26 mouse cellular contexts compared by ENCODE assay signal in genomic region chr9:99685536-99686231, GRCm38 (mm10). TPM values are rescaled to one million over a fixed set of nuclear protein-coding genes. Genes with fewer than 3 reads are reported as not detected.
DNase-seq lines count a peak whose midpoint lies in the region; ATAC-seq and TF ChIP-seq lines count a peak whose summit lies in the region.
"Had no signal": no experiment of that assay in that cellular context is flagged by ENCODE, and none has a peak within 500 bp of the region (broad histone marks: within the 10 kb centered on the region; RNA-seq: fewer than 3 reads in every experiment).

No protein-coding gene starts in this region.

- H3K36me3 ChIP-seq in forebrain, postnatal 0 days (ENCODE audit: insufficient read depth) = no peaks in the 10 kb centered on the region
- H3K36me3 ChIP-seq in forebrain, embryonic 16.5 days (ENCODE audit: control insufficient read depth, insufficient read depth) = no peaks in the 10 kb centered on the region
- H3K36me3 ChIP-seq in kidney, embryonic 16.5 days (ENCODE audit: insufficient read depth, low read length) = no peaks in the 10 kb centered on the region
- H3K36me3 ChIP-seq in midbrain, embryonic 16.5 days (ENCODE audit: control insufficient read depth, insufficient read depth, low read length) = no peaks in the 10 kb centered on the region
- H3K36me3 ChIP-seq in midbrain, postnatal 0 days (ENCODE audit: insufficient read depth, low read length) = no peaks in the 10 kb centered on the region
- H3K36me3 ChIP-seq: embryonic facial prominence, embryonic 12.5 days; limb, embryonic 12.5 days; liver, embryonic 13.5 days; midbrain, embryonic 12.5 days; neural tube, embryonic 13.5 days had no signal

- no peak for TF ChIP-seq CTCF in forebrain, postnatal 0 days (IDR thresholded peaks at IDR 0.05; ENCODE audit: low read depth)
- no peak for TF ChIP-seq CTCF in midbrain, postnatal 0 days (IDR thresholded peaks at IDR 0.05)

- no peak overlapping the region for H3K9ac ChIP-seq in forebrain, postnatal 0 days
- H3K9ac ChIP-seq in forebrain, embryonic 16.5 days (replicated peaks; ENCODE audit: low read depth, low read length) = no peak overlapping the region
- no peak overlapping the region for H3K9ac ChIP-seq in kidney, embryonic 16.5 days (replicated peaks; ENCODE audit: low read length)
- no peak overlapping the region for H3K9ac ChIP-seq in midbrain, embryonic 16.5 days (ENCODE audit: low read depth, low read length)
- no peak overlapping the region for H3K9ac ChIP-seq in midbrain, postnatal 0 days (replicated peaks; ENCODE audit: low read length, poor library complexity, severe bottlenecking)
- H3K9ac ChIP-seq: embryonic facial prominence, embryonic 12.5 days; limb, embryonic 12.5 days; liver, embryonic 13.5 days; midbrain, embryonic 12.5 days; neural tube, embryonic 13.5 days had no signal

- H3K4me3 ChIP-seq in forebrain, postnatal 0 days (ENCODE audit: low read depth, low read length) = no peak overlapping the region
- H3K4me3 ChIP-seq in forebrain, embryonic 16.5 days (replicated peaks; ENCODE audit: low read length) = no peak overlapping the region
- no peak overlapping the region for H3K4me3 ChIP-seq in kidney, embryonic 16.5 days (ENCODE audit: low read length)
- H3K4me3 ChIP-seq in midbrain, embryonic 16.5 days (ENCODE audit: low read depth, low read length) = no peak overlapping the region
- H3K4me3 ChIP-seq in midbrain, postnatal 0 days (ENCODE audit: low read depth, low read length) = no peak overlapping the region
- H3K4me3 ChIP-seq: embryonic facial prominence, embryonic 12.5 days; layer of hippocampus, adult 2 months; limb, embryonic 12.5 days; liver, embryonic 13.5 days; midbrain, embryonic 12.5 days; neural tube, embryonic 13.5 days had no signal

- H3K4me1 ChIP-seq in forebrain, postnatal 0 days (ENCODE audit: insufficient read depth) = peaks cover 17% of the 10 kb centered on the region
- peaks cover 14% of the 10 kb centered on the region for H3K4me1 ChIP-seq in forebrain, embryonic 16.5 days (replicated peaks; ENCODE audit: control insufficient read depth, insufficient read depth, low read length)
- no peaks in the 10 kb centered on the region for H3K4me1 ChIP-seq in kidney, embryonic 16.5 days (ENCODE audit: insufficient read depth, low read length)
- H3K4me1 ChIP-seq in midbrain, embryonic 16.5 days (ENCODE audit: control insufficient read depth, insufficient read depth, low read length) = peaks cover 9% of the 10 kb centered on the region
- peaks cover 10% of the 10 kb centered on the region; the same call in 1 of the 2 replicates for H3K4me1 ChIP-seq in midbrain, postnatal 0 days (ENCODE audit: insufficient read depth, low read length)
- H3K4me1 ChIP-seq: embryonic facial prominence, embryonic 12.5 days; limb, embryonic 12.5 days; liver, embryonic 13.5 days; midbrain, embryonic 12.5 days had no signal

- peak; percentile 27; the same call in 1 of the 2 replicates for ATAC-seq in forebrain, postnatal 0 days
- ATAC-seq in forebrain, embryonic 16.5 days = no peak
- no peak for ATAC-seq in kidney, embryonic 16.5 days (ENCODE audit: low FRiP score, low TSS enrichment)
- ATAC-seq in midbrain, embryonic 16.5 days = 0 out of 2 replicates have a peak, but pooled peaks have one; percentile 17
- no peak for ATAC-seq in midbrain, postnatal 0 days (ENCODE audit: low FRiP score)
- ATAC-seq in megakaryocyte, adult 5-6 weeks (ENCODE audit: poor library complexity, severe bottlenecking) = no peak
- ATAC-seq: CD4-positive, CD25-positive, alpha-beta regulatory T cell, adult 4 months had no signal

- no peak overlapping the region for H3K27ac ChIP-seq in forebrain, postnatal 0 days (ENCODE audit: low read depth, low read length)
- H3K27ac ChIP-seq in forebrain, embryonic 16.5 days (ENCODE audit: low read length) = no peak overlapping the region
- H3K27ac ChIP-seq in kidney, embryonic 16.5 days (ENCODE audit: low read length) = no peak overlapping the region
- H3K27ac ChIP-seq in midbrain, embryonic 16.5 days (ENCODE audit: low read length) = no peak overlapping the region
- H3K27ac ChIP-seq in midbrain, postnatal 0 days (ENCODE audit: low read depth, low read length) = no peak overlapping the region; the same call in 1 of the 2 replicates
- H3K27ac ChIP-seq: embryonic facial prominence, embryonic 12.5 days; layer of hippocampus, adult 2 months; limb, embryonic 12.5 days; liver, embryonic 13.5 days; midbrain, embryonic 12.5 days; neural tube, embryonic 13.5 days had no signal

- no peak overlapping the region for H3K4me2 ChIP-seq in forebrain, postnatal 0 days (ENCODE audit: low read depth)
- H3K4me2 ChIP-seq in forebrain, embryonic 16.5 days (ENCODE audit: low read length) = no peak overlapping the region
- H3K4me2 ChIP-seq in kidney, embryonic 16.5 days (replicated peaks; ENCODE audit: low read depth, low read length) = no peak overlapping the region
- H3K4me2 ChIP-seq in midbrain, embryonic 16.5 days (ENCODE audit: low read length) = no peak overlapping the region
- no peak overlapping the region for H3K4me2 ChIP-seq in midbrain, postnatal 0 days (ENCODE audit: low read depth, low read length, poor library complexity, severe bottlenecking)
- H3K4me2 ChIP-seq: embryonic facial prominence, embryonic 12.5 days; limb, embryonic 12.5 days; liver, embryonic 13.5 days; midbrain, embryonic 12.5 days; neural tube, embryonic 13.5 days had no signal

- no peaks in the 10 kb centered on the region for H3K27me3 ChIP-seq in forebrain, postnatal 0 days (ENCODE audit: insufficient read depth, low read length)
- H3K27me3 ChIP-seq in forebrain, embryonic 16.5 days (replicated peaks; ENCODE audit: control insufficient read depth, insufficient read depth, low read length) = no peaks in the 10 kb centered on the region
- H3K27me3 ChIP-seq in kidney, embryonic 16.5 days (ENCODE audit: insufficient read depth, low read length) = no peaks in the 10 kb centered on the region
- H3K27me3 ChIP-seq in midbrain, embryonic 16.5 days (ENCODE audit: control insufficient read depth, insufficient read depth, low read depth, low read length) = no peaks in the 10 kb centered on the region
- no peaks in the 10 kb centered on the region for H3K27me3 ChIP-seq in midbrain, postnatal 0 days (ENCODE audit: insufficient read depth, low read length)
- H3K27me3 ChIP-seq: embryonic facial prominence, embryonic 12.5 days; limb, embryonic 12.5 days; liver, embryonic 13.5 days; midbrain, embryonic 12.5 days; neural tube, embryonic 13.5 days had no signal

- DNase-seq in forebrain, postnatal 0 days = no peak
- peak; percentile 37 for DNase-seq in kidney, adult 9 months
- no peak for DNase-seq in midbrain, postnatal 0 days (ENCODE audit: low spot score)
- DNase-seq: adrenal gland, postnatal 36 days; cerebellum, postnatal 25 days; gastrocnemius, postnatal 36 days; kidney, adult 18-20 months; kidney, postnatal 14 days; liver, embryonic 13.5 days; right cerebral cortex, postnatal 25 days; spleen, adult 18-20 months had no signal

- 69% methylated on average over 5 of the region's 5 CpGs for WGBS in forebrain, postnatal 0 days
- 87% methylated on average over 5 of the region's 5 CpGs for WGBS in forebrain, embryonic 16.5 days
- 70% methylated on average over 5 of the region's 5 CpGs for WGBS in kidney, embryonic 16.5 days
- WGBS in midbrain, embryonic 16.5 days = 78% methylated on average over 5 of the region's 5 CpGs
- WGBS in midbrain, postnatal 0 days = 55% methylated on average over 5 of the region's 5 CpGs

- H3K9me3 ChIP-seq in forebrain, postnatal 0 days (ENCODE audit: low read length) = no peaks in the 10 kb centered on the region
- no peaks in the 10 kb centered on the region for H3K9me3 ChIP-seq in forebrain, embryonic 16.5 days (ENCODE audit: control insufficient read depth, low read length)
- H3K9me3 ChIP-seq in kidney, embryonic 16.5 days (ENCODE audit: low read length) = no peaks in the 10 kb centered on the region
- no peaks in the 10 kb centered on the region for H3K9me3 ChIP-seq in midbrain, embryonic 16.5 days (replicated peaks; ENCODE audit: control insufficient read depth, low read length, poor library complexity, severe bottlenecking)
- H3K9me3 ChIP-seq in midbrain, postnatal 0 days (ENCODE audit: low read length) = no peaks in the 10 kb centered on the region
- H3K9me3 ChIP-seq: embryonic facial prominence, embryonic 12.5 days; limb, embryonic 12.5 days; liver, embryonic 13.5 days; midbrain, embryonic 12.5 days; neural tube, embryonic 13.5 days had no signal

RNA-seq across cellular contexts. Expression of gene Cldn18, which starts 31.4 kb away (rescaled TPM):
- total RNA-seq in forebrain, postnatal 0 days (2014; rRNA removed) = not detected in 2 replicates
- not detected in 2 replicates for polyA plus RNA-seq in forebrain, postnatal 0 days (2015; fragmentation: Nextera tagmentation; extraction: Ambion mirVana)
- 0.20 TPM in 1 of 2 replicates, not detected in the other for polyA plus RNA-seq in forebrain, embryonic 16.5 days (2015; fragmentation: Nextera tagmentation; extraction: Ambion mirVana)
- 6.1 TPM in 1 of 2 replicates, not detected in the other for polyA plus RNA-seq in kidney, embryonic 16.5 days (2015; fragmentation: Nextera tagmentation; extraction: Ambion mirVana)
- not detected in 2 replicates for polyA plus RNA-seq in midbrain, embryonic 16.5 days (2015; fragmentation: Nextera tagmentation; extraction: Ambion mirVana)
- total RNA-seq in midbrain, postnatal 0 days (2014; rRNA removed) = not detected in 2 replicates
- not detected in 2 replicates for polyA plus RNA-seq in midbrain, postnatal 0 days (2015; fragmentation: Nextera tagmentation; extraction: Ambion mirVana)
- total RNA-seq in megakaryocyte, adult 5-6 weeks (2015) = not detected in 2 replicates
- total RNA-seq in megakaryocyte, adult 5-6 weeks (2017) = not detected in 2 replicates
- total RNA-seq: adrenal gland, postnatal 36 days; gastrocnemius, adult 18-20 months; gastrocnemius, postnatal 36 days; hematopoietic stem cell, adult 5-6 weeks; layer of hippocampus, adult 2 months; layer of hippocampus, postnatal 25 days; left cerebral cortex, postnatal 10 days had no signal
- polyA plus RNA-seq: CD4-positive, CD25-positive, alpha-beta regulatory T cell, adult 4 months; embryonic facial prominence, embryonic 12.5 days; forebrain, embryonic 11.5 days; limb, embryonic 12.5 days; liver, embryonic 13.5 days; midbrain, embryonic 12.5 days had no signal

RNA-seq across cellular contexts. Expression of gene Dzip1l, which starts 56.4 kb away (rescaled TPM):
- total RNA-seq in forebrain, postnatal 0 days (2014; rRNA removed) = 19.9 and 21.7 TPM in 2 replicates
- polyA plus RNA-seq in forebrain, postnatal 0 days (2015; fragmentation: Nextera tagmentation; extraction: Ambion mirVana) = 5.8 and 8.9 TPM in 2 replicates
- 12.2 and 13.3 TPM in 2 replicates for polyA plus RNA-seq in forebrain, embryonic 16.5 days (2015; fragmentation: Nextera tagmentation; extraction: Ambion mirVana)
- 27.4 and 27.6 TPM in 2 replicates for polyA plus RNA-seq in kidney, embryonic 16.5 days (2015; fragmentation: Nextera tagmentation; extraction: Ambion mirVana)
- polyA plus RNA-seq in midbrain, embryonic 16.5 days (2015; fragmentation: Nextera tagmentation; extraction: Ambion mirVana) = 7.7 and 8.8 TPM in 2 replicates
- total RNA-seq in midbrain, postnatal 0 days (2014; rRNA removed) = 19.9 and 22.5 TPM in 2 replicates
- polyA plus RNA-seq in midbrain, postnatal 0 days (2015; fragmentation: Nextera tagmentation; extraction: Ambion mirVana) = 7.1 and 8.1 TPM in 2 replicates
- total RNA-seq in megakaryocyte, adult 5-6 weeks (2015) = not detected in 2 replicates
- total RNA-seq in megakaryocyte, adult 5-6 weeks (2017) = not detected in 2 replicates
- total RNA-seq: hematopoietic stem cell, adult 5-6 weeks had no signal
- polyA plus RNA-seq: CD4-positive, CD25-positive, alpha-beta regulatory T cell, adult 4 months had no signal

Comparison
In these comparisons a context has a peak if more than half of its experiments do, and no peak if none do; other contexts are left out.
1. ATAC-seq: peak in forebrain, postnatal 0 days (single experiment) and midbrain, embryonic 16.5 days (single experiment); none in forebrain, embryonic 16.5 days (single experiment), kidney, embryonic 16.5 days (single experiment), midbrain, postnatal 0 days (single experiment) and megakaryocyte, adult 5-6 weeks (single experiment).